Mouse (Mus musculus) stomach, embryonic 15.5 days (tissue): Measurements from ENCODE around the gene Mbtd1. TPM values are rescaled to one million over a fixed set of nuclear protein-coding genes. Genes with fewer than 3 reads are reported as not detected.
A peak's percentile ranks its signal among the peaks of the same experiment; 100 is the strongest.

Experiments
- ATAC-seq: fragments of 200-750 bp; cut with Nextera tagmentation; 2 replicates; pipeline ENCODE4 v1.8.0; 2017; ENCODE audit warnings: low read depth, moderate number of reproducible peaks, moderate TSS enrichment; ENCODE audit not compliant: insufficient read depth, low FRiP score
- H3K27ac ChIP-seq: fragments of 300-500 bp; sonication (generic); 2 replicates; pipeline ENCODE4 v1.5.1; 2015; ENCODE audit warnings: mild to moderate bottlenecking, inconsistent platforms
- H3K27me3 ChIP-seq: fragments of 300-500 bp; sonication (generic); replicated peaks from 2 replicates; pipeline ENCODE4 v1.6.1; 2015; ENCODE audit warnings: inconsistent platforms
- H3K36me3 ChIP-seq: fragments of 300-500 bp; sonication (generic); 2 replicates; pipeline ENCODE4 v1.6.1; 2015; ENCODE audit warnings: inconsistent platforms
- H3K4me1 ChIP-seq: fragments of 300-500 bp; sonication (generic); 2 replicates; pipeline ENCODE4 v1.6.1; 2015; ENCODE audit warnings: inconsistent platforms
- H3K4me2 ChIP-seq: fragments of 300-500 bp; sonication (generic); 2 replicates; pipeline ENCODE4 v1.6.1; 2015; ENCODE audit warnings: mild to moderate bottlenecking, inconsistent platforms
- H3K4me3 ChIP-seq: fragments of 300-500 bp; sonication (generic); replicated peaks from 2 replicates; pipeline ENCODE4 v1.5.1; 2015; ENCODE audit warnings: inconsistent platforms
- H3K9ac ChIP-seq: fragments of 300-500 bp; sonication (generic); 2 replicates; pipeline ENCODE4 v1.6.1; 2015; ENCODE audit warnings: inconsistent platforms
- H3K9me3 ChIP-seq: fragments of 300-500 bp; sonication (generic); 2 replicates; pipeline ENCODE4 v1.6.1; 2016; ENCODE audit warnings: inconsistent platforms
- WGBS: fragments of 180-500 bp; shearing (Covaris S2); methylation state at CpG from one replicate; pipeline ENCODE4 v1.1.7; 2015; 5-methylcytosine and 5-hydroxymethylcytosine counted together
- polyA plus RNA-seq: library from polyadenylated mRNA; unstranded; fragments of >200 nt; fragmentation: Nextera tagmentation; extraction: Ambion mirVana; gene quantifications from 2 replicates; pipeline ENCODE4 v1.2.1, GENCODE M21; 2015

The Mbtd1 gene
- polyA plus RNA-seq, 1 experiment from 2014 or later: 25.0 TPM

DNA sequence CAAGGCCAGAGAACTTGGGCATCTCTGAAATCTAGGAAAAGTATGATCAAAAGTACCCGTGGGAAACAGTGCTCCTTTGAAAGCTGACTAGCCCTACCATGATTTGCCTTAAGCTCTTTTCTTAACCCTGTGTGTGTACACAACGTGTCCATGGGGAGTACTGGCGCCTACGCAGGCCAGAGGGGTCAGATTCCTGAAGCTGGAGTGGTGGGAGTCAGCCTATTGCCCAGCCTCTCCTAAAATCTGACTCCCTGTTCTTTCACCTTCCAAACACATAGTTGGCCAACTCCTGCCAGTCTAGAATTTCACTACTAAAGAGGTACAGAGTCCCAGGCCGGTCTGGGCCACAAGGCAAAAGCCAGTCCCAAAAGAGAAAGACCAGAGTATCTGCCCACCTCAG lies 66.7 kb downstream of the Mbtd1 start:
- Histone ChIP-seq H3K27ac (no peak overlapping the region), H3K4me3 (no peak overlapping the region), H3K4me1 (peaks cover 30% of the 10 kb centered on the region), H3K9ac (no peak overlapping the region), H3K9me3 (no peaks in the 10 kb centered on the region), H3K4me2 (no peak overlapping the region), H3K27me3 (no peaks in the 10 kb centered on the region), H3K36me3 (peaks cover 11% of the 10 kb centered on the region; the same call in 1 of the 2 replicates)
- no peak for ATAC-seq
- 62% methylated on average over 5 of the region's 5 CpGs for WGBS

DNA sequence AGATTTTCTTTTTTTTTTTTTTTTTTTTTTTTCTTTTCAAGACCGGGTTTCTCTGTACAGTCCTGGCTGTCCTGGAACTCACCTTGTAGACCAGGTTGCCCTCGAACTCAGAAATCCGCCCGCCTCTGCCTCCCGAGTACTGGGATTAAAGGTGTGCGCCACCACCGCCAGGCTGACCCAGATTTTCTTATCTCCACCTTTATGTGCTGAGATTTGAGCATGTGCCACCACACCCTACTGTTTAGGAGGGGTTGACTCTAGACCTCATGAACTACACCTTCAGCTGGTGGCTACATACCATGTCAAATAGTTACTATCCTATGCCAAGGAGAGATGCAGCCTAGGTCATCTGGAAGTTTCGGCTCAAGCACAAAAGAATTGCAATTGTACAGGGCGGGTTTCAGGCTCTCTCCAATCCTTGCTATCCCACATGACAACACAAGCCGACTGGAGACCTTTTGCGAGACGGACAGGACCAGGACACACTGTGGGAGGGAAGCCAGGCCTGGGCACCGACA lies 69.1 kb downstream of the Mbtd1 start:
- Histone ChIP-seq H3K4me1 (peaks cover 30% of the 10 kb centered on the region), H3K27ac (peak overlapping the region; percentile 93), H3K9ac (peak overlapping the region; percentile 70), H3K4me2 (peak overlapping the region; percentile 81), H3K9me3 (no peaks in the 10 kb centered on the region), H3K4me3 (peak overlapping the region; percentile 76), H3K27me3 (no peaks in the 10 kb centered on the region), H3K36me3 (peaks cover 7% of the 10 kb centered on the region; the same call in 1 of the 2 replicates)
- no peak for ATAC-seq
- WGBS: 34% methylated on average over 13 of the region's 13 CpGs

DNA sequence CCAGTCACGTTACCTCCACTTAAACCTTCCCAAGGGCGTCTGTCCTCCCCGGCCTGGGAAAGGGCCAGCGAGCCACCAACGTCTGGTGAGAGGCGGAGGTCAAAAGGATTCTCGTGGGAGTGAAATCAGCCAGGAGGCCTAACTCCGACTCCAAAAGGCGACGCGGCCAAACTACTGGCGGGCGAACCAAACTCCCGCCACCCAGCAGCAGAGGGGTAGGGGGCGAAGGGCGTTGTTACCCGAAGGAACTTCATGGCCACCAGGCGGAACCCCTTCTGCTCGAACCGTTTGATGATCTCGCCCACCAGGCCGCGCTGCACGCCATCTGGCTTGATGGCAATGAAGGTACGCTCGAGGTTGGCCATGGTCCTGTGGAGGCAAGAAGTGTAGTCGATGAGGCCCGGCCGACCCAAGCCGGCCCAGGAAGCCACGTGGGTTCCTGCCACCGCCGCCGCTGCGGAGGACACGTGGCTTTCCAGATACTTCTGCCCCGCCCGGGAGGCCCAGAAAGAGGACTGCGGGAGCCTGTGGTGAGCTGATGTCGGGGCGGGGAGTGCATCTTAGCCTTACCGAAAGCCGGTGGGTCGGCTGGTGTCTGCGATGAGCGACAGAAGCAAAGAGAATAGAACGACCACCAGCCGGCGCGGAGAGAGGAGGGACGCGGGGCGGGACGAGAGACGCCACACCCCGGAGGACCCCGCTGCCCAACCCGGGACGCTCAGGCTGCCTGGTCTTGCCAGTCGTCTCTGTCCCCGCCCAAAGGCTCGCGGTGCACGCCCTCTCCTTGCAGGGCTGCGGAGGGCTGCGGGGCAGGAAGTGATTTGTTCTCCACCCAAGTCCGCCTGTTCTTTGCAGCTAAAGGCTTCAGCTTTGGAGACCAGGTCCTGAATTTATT lies 69.9 kb downstream of the Mbtd1 start:
- under 1% methylated on average over 65 of the region's 67 CpGs for WGBS

DNA sequence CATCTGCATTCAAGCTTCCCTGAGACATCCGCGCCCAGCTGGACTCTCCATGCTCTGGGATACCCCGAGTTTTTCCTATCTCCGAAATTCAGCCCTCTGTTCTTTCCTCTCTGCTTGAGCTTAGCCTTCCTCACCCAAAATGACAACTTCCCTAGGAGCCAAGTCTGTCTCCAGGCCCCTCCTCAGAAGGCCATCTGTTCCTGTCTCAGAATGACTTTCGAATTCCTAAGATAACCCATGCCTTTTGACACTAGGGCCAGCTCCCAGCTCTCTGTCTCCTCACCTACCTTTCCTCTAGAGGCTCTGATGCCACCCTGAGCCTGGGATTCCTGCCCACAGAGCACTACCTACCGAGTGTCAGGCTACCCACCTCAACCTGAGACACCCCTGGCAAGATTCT lies 70.5 kb downstream of the Mbtd1 start, which contains the start of gene Nme2:
Gene Nme2, minus strand, starts transcription at position 101 of the 400 bp plus-strand sequence.
- H3K4me1 ChIP-seq: peaks cover 30% of the 10 kb centered on the region
- H3K4me3 ChIP-seq: peak within 1 kb of the TSS; percentile 76
- H3K4me2 ChIP-seq: peak within 1 kb of the TSS; percentile 81
- peak within 1 kb of the TSS; percentile 70 for H3K9ac ChIP-seq
- H3K36me3 ChIP-seq: peaks cover 18% of the 10 kb centered on the region
- no peaks in the 10 kb centered on the region for H3K27me3 ChIP-seq
- WGBS: 4% methylated on average over 6 of the region's 6 CpGs
- no peaks in the 10 kb centered on the region for H3K9me3 ChIP-seq
- peak within 1 kb of the TSS; percentile 93 for H3K27ac ChIP-seq
- ATAC-seq: 0 out of 2 replicates have a peak, but pooled peaks have one; percentile 9

More for the DNA sequence above, 69.9 kb downstream of the Mbtd1 start:
- Histone ChIP-seq H3K4me1 (peaks cover 30% of the 10 kb centered on the region), H3K27ac (peak overlapping the region; percentile 93), H3K9me3 (no peaks in the 10 kb centered on the region), H3K9ac (peak overlapping the region; percentile 70), H3K4me3 (peak overlapping the region; percentile 76), H3K27me3 (no peaks in the 10 kb centered on the region), H3K36me3 (peaks cover 13% of the 10 kb centered on the region), H3K4me2 (peak overlapping the region; percentile 81)
- peak; percentile 97 for ATAC-seq

DNA sequence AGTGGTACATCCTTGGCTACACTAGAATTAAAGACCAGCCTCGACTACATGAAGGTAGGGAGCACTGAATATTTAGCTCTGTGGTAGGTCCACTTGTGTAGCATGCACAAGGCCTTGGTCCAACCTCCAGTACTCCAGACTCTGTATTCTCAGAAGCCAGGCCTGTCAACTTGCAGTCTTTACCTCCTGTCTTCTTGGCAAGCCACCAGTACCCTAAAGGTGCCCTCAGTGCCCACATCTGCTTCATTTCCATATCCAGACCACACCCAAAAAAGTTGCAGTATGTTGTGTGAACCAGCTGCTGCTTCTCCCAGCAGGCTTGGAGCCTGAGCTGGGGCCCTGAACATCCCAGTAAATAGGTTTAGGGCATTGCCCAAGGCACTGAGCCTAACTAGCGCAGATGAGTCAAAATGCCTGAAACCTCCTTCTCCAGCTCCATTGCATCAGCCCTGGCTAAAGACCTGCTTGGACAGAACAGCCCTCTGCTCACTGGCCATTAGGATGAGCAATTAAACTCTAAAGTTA lies 71.4 kb downstream of the Mbtd1 start:
- 88% methylated on average over 2 of the region's 2 CpGs for WGBS
- Histone ChIP-seq H3K4me2 (no peak overlapping the region), H3K36me3 (peaks cover 24% of the 10 kb centered on the region), H3K27me3 (no peaks in the 10 kb centered on the region), H3K4me3 (no peak overlapping the region), H3K4me1 (peaks cover 30% of the 10 kb centered on the region), H3K27ac (peak overlapping the region; percentile 93; the same call in 1 of the 2 replicates), H3K9me3 (no peaks in the 10 kb centered on the region), H3K9ac (no peak overlapping the region)
- no peak for ATAC-seq

DNA sequence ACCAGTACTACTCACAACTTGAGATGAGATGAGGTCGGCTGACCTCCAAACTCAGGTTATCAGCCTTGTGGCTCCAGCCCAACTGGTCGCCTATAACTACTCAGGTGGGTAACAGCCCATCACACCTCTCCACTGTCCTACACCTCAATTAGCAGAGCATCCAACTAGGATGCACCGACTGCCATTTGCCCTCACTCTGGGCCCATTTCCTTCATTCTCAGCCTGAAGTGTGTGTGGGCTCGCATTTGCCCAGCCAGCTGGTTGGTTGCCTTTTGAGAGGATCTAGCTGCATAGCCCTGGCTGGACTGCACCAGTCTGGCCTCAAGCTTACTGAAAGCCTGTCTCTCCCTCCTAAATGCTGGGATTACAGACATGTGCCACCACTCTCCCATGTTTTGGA lies 72.1 kb downstream of the Mbtd1 start:
- no peak for ATAC-seq
- peaks cover 26% of the 10 kb centered on the region for H3K4me1 ChIP-seq
- no peak overlapping the region for H3K4me2 ChIP-seq
- no peaks in the 10 kb centered on the region for H3K9me3 ChIP-seq
- peaks cover 21% of the 10 kb centered on the region for H3K36me3 ChIP-seq
- H3K27ac ChIP-seq: no peak overlapping the region
- no peak overlapping the region for H3K9ac ChIP-seq
- no peak overlapping the region for H3K4me3 ChIP-seq
- no peaks in the 10 kb centered on the region for H3K27me3 ChIP-seq
- WGBS: 75% methylated on average over 4 of the region's 4 CpGs

DNA sequence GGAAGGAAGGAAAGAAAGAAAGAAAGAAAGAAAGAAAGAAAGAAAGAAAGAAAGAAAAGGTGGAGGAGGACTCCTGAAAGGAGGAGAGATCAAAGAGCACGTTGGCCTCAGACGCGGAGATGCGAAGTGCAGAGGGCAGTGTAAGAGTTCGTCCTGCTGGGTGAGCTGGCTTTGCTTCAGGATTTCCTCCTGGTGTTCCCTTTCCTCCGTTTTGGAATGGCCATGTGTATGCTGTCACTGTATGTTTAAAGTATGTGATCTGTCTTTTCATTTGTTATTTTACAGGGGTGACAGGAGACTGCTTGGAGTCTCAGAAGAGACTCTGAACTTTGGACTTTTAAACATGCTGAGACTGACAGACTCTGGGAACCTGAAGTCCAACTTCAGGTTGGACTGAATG lies 75.8 kb downstream of the Mbtd1 start:
- Histone ChIP-seq H3K4me1 (peaks cover 5% of the 10 kb centered on the region), H3K36me3 (peaks cover 46% of the 10 kb centered on the region), H3K4me2 (no peak overlapping the region), H3K9ac (no peak overlapping the region), H3K4me3 (no peak overlapping the region), H3K27ac (no peak overlapping the region), H3K9me3 (no peaks in the 10 kb centered on the region), H3K27me3 (no peaks in the 10 kb centered on the region)
- ATAC-seq: no peak
- 74% methylated on average over 6 of the region's 6 CpGs for WGBS

DNA sequence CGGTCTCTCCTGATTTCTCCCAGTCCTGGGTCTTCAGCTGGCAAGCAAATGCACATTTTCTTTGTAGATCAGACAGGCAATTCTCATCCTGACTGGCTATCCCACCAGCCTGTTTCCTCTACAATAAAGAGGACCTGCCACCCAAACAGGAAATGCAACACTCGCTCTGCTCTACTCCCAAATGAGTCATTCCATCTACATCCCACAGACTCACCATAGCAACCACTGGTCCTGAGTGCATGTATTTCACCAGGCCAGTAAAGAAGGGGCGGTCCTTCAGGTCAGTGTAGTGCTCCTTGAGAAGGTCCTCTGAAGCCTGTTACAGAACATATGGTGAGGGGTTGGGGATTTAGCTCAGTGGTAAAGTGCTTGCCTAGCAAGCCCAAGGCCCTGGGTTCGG lies 77.4 kb downstream of the Mbtd1 start:
- no peaks in the 10 kb centered on the region for H3K27me3 ChIP-seq
- no peak overlapping the region for H3K4me3 ChIP-seq
- no peaks in the 10 kb centered on the region for H3K9me3 ChIP-seq
- H3K4me2 ChIP-seq: no peak overlapping the region
- H3K36me3 ChIP-seq: peaks cover 41% of the 10 kb centered on the region
- 86% methylated on average over 4 of the region's 4 CpGs for WGBS
- no peak overlapping the region for H3K27ac ChIP-seq
- H3K4me1 ChIP-seq: 0 out of 2 replicates have a peak, but pooled peaks cover 5% of the 10 kb centered on the region
- no peak for ATAC-seq
- no peak overlapping the region for H3K9ac ChIP-seq

DNA sequence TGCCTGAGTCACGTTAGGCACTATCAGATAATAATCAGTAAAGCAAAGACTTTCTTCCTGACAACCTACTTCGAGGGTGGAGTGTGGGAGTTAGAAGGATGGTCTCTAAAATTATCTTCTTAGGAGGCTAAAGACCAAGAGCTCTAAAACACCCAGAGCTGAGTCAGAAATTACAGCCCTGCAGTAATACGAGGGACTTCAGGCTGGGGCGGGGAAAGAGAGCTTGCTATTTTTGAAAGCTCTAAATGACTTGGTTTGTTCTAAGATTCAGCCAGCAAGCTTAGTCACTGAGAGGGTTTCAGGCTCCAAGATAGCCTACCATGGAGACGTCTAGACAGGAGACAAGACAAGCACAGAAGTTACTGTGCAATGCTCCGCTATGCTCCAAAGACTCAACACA lies 79.7 kb downstream of the Mbtd1 start:
- Histone ChIP-seq H3K9ac (no peak overlapping the region), H3K4me3 (no peak overlapping the region), H3K27ac (no peak overlapping the region), H3K4me1 (peaks cover 10% of the 10 kb centered on the region; the same call in 1 of the 2 replicates), H3K4me2 (no peak overlapping the region), H3K9me3 (no peaks in the 10 kb centered on the region), H3K27me3 (no peaks in the 10 kb centered on the region), H3K36me3 (peaks cover 37% of the 10 kb centered on the region)
- 85% methylated on average over 6 of the region's 6 CpGs for WGBS
- ATAC-seq: no peak

DNA sequence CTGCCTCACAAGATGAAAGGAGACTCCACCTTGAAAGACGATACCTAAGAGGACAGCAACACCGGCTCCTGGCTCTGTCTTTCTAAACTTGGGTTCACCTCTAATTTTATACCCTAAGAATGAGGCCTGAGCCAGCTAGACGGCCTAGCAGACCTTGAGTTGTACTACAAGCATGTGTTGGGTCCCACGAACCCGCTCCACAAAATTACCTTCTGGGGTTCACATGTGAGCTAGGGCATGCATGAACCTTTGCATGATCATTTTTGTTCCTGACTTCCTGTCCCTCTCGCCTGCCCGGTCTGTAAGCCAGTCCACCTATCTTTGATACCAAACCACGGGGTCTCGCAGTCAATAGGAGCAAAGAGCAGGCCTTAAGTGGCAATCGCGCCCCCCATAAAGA lies 81.7 kb downstream of the Mbtd1 start:
- H3K27me3 ChIP-seq: no peaks in the 10 kb centered on the region
- H3K9me3 ChIP-seq: no peaks in the 10 kb centered on the region
- ATAC-seq: no peak
- peaks cover 25% of the 10 kb centered on the region for H3K36me3 ChIP-seq
- peak overlapping the region; percentile 64 for H3K4me3 ChIP-seq
- H3K4me2 ChIP-seq: peak overlapping the region; percentile 78
- 3% methylated on average over 11 of the region's 11 CpGs for WGBS
- H3K9ac ChIP-seq: peak overlapping the region; percentile 27
- H3K4me1 ChIP-seq: peaks cover 10% of the 10 kb centered on the region; the same call in 1 of the 2 replicates
- peak overlapping the region; percentile 51 for H3K27ac ChIP-seq

DNA sequence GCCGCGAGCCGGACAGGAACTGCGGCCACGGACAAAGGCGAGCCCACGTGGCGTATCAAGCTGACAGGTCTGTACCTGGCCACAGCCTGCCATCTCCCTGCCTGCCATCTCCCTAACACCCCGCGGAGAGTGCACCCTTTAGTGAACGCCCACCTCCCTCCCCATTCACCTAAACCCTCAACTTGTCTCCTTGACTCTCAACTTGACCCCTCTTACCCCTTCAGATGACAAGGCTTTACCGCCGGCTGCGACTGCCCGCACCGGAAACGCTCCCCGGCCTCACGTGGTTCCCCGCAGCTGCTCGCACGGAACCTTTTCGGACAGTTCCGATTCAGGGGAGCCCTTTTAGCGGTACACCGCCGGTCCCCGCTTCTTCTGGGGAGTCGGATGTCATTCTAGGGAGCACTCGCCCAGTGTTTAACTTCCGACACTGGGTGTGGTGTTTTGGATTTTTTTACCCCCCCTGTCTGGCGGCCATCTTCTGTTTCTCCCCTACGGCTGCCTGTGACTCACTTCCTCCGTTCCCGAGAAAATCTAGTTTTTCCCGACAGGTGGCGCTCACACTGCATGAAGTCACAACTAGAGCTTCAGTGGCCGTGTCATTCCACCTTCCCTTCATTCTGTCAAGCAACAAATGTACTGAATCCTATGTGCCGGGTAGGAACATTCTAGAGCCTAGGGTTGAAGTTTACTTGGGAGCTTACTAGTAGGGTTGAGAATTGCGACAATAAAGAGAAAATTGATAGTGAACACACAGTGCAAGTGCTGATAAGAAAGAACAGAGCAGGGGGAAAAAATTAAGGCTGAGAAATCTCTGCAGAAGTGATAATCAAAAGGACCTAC lies 82.6 kb downstream of the Mbtd1 start, which contains the start of the genes Gm20390 and Nme1:
Gene Gm20390, minus strand, starts transcription at position 289 of the 843 bp plus-strand sequence.
Gene Nme1, minus strand, starts transcription at position 517 of the 843 bp plus-strand sequence.
- Histone ChIP-seq H3K4me1 (peaks cover 10% of the 10 kb centered on the region; the same call in 1 of the 2 replicates), H3K4me3 (peak within 1 kb of the TSS; percentile 64), H3K4me2 (peak within 1 kb of the TSS; percentile 78), H3K36me3 (peaks cover 25% of the 10 kb centered on the region), H3K9ac (peak within 1 kb of the TSS; percentile 27), H3K27ac (peak within 1 kb of the TSS; percentile 51), H3K27me3 (no peaks in the 10 kb centered on the region), H3K9me3 (no peaks in the 10 kb centered on the region)
- under 1% methylated on average over 40 of the region's 40 CpGs for WGBS
- ATAC-seq: peak; percentile 96
